Mouse (Mus musculus) forelimb bud, embryonic 11.5 days (tissue): ENCODE measurements at regions not wholly inside any gene's neighbourhood (a gene's known extent, or its start where the extent isn't known, plus 50 kb on each side); places are given as distances from the start of the nearest gene placed in this dataset.
A peak's percentile ranks its signal among the peaks of the same experiment; 100 is the strongest.

ENCODE experiments used
- DNase-seq: peaks from one replicate; pipeline ENCODE4 v3.0.0-alpha.2; 2012; ENCODE audit warnings: low read depth, low spot score

DNA sequence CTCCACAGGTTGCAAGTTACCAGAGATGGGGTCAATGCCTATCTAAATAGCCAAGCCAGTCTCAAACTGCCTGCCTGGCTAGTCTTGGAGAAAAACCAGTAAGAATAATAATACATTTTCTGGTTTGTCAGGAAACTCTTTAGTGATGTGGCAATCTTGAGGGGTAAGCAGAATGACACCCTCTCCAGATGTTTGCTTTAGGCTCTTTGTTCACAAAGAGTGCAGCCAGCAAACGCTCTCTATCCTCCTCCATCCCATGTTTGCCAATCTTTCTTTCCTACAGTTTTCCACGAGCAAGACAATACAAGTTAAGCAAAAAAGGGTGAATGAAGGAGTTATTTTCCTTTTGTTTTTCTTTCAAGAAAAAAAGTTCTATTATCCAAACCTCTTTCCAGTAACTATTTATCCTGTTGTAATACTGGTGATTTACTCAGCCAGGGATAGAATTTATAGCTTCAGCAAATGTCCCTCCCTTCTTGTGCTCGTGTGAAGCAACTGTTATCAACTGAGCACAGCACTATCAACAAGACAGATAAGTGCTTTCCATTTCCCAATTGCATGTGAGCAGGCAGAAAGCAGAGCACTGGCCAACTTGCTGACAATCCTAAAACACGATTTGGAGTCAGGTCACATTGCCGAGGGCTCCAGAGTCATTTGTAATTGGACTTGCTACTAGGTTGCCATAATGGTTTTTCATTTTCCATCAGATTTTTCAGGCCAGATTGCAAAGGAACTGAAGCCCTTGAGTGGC is 873.5 kb downstream of the Rapgef2 start:
- DNase-seq, result no peak

DNA sequence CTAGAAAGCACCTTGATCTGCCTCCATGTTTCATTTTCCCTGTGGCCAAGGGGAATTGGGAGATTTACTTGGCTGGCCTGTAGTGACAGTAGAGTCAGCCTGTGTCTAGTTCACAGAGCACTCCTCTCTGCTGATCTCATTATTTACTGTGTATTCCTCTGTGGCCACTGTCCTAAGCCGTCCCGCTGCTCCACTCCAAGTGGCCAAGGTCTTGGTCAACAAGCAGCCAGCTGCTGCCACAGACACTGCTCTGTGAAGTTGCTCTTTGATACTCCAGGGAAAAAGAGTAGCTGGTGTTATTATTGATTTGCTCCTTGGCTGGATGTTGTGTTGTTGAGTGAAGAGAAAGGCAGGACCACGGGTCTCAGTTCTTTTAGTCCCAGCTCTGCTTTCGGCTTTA is 874.9 kb downstream of the Rapgef2 start:
- DNase-seq, result no peak

DNA sequence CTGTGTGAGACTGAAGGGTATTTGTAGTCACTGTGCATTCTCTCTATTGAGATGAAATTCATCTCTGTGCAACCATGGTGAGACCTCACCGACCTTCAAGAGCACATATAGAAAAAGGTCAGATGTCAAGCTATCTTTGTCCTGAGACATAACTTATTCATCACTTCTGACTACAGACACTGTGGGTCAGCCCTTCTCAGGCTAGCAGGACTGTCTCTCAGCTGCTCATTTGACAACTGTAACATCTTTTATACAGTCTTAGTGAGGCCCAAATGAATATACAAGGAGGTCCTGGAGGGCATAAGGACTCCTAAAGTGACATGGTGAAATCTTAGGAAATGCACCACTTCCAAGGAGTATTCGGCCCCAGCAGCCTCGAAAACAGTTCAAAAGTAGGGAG is 877.1 kb downstream of the Rapgef2 start:
- no peak for DNase-seq

DNA sequence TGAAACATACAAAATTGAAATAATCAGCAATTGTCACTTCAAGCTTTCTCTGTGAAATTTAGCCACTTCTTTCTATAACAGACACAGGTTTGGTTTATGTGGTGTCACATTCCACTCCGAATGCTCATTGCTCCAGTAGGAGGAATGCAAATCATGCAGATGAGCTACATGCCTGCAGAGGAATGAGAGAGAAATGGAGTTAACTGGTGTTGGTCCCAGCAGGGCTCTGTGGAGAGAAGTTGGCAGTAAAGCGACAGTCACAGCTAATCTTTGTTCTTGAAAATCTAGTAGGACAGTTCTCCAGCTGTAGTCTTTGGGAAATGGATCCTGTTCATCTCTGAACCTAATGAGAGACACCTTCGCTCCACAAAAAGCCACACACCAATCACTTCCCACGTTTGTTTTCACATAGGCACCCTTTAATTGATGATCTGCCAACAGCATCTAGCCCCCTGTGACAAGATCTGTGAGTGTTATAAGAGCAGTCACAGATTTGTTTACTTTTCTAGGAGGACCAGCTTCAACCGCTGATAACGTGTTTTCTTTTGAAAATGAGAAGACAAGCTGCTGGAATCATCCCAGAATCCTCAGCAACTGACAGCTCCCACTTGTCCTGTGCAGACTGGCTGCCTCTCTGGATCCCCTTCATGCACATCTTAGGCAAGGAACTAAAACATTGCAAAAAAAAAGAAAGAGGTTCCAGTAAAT is 880.4 kb downstream of the Rapgef2 start:
- DNase-seq, result no peak

DNA sequence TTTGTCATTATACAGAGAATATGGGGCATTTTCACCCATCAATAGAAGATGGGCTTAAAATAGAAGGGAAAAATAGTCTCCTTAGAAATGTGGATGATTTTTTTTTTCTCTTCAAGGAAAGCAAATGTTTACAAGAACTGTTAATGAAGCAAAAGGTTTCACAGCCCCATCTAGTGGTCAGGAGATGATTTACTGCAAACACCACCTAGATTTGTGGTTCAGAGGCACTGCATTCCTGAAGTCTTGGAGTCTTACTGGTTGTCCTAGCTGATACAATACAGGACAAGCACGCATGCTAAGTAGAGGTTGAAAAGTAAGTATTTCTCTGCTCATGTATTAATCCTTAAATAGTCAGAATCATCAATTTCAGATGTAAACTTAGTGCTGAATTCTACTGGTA is 927.9 kb downstream of the Rapgef2 start:
- peak; percentile 63 for DNase-seq

DNA sequence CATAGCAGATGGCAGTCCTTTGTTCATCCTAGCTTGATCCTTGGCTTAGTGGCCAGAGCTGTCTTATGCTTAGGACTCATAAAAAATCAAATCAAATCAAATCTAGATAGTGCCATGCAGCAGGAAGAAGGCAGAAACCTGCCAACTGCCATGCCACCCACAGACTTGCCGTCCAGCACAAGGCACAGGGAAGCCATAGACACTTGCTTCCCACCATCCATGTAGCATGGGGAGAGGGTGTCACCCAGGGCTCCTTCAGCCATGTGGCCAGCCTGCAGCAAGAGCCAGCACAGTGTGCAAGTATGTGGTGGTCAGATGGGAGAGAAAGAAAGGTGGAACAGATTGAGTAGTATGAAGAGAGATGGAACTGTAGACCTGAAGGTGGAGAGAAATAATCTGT is 946.4 kb downstream of the Rapgef2 start:
- no peak for DNase-seq

DNA sequence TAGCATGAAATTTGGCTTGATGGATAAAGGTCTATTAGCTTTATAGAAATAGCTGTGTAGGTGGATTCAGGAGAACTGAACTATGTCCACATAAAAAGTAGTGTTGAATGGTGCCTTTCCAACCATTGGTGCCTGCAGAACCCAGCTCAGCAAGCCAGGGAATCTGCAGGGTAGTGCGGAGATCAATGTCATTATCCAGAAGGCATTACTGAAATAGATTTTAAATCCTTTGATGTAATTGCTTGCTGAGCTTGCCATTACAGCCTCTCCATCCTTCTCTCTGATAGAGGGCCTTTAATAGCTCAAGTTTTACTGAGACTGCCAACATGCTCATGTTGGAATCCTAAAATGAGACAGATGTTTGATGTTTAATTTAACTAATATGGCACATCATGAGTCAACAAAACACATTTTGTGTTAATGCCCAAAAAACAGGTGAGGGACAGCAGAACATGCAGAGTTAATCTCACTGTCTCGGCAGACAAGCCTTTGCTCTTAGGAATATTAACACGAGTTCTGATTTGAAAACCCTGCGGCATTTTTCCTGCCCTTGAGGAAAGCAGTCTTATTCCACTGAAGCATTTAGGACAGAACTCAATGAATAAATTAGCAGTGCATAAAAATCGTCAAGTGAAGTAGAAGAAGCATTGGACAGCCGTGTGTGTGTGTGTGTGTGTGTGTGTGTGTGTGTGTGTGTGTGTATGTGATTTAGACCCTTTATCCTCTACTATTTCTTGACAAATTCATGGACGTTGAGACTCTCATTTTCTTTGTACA is 974.5 kb downstream of the Rapgef2 start:
- no peak for DNase-seq

DNA sequence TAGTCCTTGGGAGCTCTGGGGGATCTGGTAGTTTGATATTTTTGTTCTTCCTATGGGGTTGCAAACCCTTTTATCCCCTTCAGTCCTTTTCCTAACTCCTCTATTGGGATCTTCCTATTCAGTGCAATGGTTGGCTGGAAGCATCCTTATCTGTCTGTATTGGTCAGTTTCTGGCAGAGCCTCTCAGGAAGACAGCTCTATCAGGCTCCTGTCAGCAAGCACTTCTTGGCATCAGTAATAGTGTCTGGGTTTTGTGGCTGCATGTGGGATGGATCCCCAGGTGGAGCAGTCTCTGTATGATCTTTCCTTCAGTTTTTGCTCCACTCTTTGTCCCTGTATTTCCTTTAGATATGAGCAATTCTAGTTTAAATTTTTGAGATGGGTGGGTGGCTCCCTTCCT is 985.8 kb downstream of the Rapgef2 start:
- no peak for DNase-seq

DNA sequence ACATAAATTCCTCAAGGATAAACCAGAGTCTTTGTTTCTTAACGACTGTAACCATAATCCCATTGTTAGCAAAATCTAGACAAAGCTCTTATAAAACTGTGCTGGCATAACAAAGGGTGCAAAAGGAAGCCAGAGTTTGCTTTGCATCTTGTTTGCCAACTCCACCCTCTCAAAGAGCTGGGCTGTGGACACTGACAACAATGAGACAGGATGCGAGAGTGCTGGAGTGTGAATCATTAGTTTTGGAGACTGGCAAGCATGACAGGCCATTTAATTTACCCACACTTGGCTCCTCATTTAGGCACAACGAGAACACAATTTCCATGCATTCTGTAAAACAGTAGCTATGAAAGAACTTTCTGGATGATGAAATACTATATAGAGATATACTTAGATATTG is 994.4 kb downstream of the Rapgef2 start:
- DNase-seq, result no peak

DNA sequence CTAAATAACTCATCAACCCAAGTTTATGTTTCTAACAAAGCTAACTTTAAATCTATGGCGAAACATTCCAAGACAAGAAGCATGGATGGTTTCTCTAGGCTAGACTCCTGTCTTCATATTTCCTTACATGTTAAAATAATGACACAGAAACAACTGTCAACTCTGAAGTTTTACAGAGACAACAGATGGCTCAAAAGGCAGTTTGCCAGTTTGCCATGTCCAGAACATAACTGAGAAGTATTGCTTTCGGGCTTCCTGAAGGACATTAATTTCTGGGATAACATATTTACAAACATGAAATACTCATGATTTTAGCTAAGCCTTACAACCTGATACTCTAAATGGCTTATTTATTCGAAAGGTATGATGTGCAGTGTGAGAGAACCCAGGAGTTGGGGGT is 1002.2 kb downstream of the Rapgef2 start:
- no peak for DNase-seq

DNA sequence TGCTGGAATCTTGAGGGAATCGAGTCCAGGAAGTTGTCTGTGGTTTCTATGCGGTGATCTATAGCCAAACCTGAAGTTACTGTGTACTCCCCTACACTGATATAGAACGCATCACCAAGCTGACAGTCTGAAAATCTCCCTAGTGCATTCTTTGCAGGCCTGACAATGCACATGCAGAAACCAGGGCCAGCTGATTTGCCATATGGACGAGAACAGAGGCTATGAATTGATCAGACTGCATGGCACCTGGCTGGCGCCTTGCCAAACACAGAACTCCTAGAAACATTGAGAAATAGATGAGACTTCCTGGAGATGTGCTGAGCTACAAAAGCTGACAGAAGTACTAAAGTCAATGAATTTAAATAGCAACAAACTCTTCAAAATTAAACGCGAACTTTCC is 1049.4 kb downstream of the Rapgef2 start:
- no peak for DNase-seq

DNA sequence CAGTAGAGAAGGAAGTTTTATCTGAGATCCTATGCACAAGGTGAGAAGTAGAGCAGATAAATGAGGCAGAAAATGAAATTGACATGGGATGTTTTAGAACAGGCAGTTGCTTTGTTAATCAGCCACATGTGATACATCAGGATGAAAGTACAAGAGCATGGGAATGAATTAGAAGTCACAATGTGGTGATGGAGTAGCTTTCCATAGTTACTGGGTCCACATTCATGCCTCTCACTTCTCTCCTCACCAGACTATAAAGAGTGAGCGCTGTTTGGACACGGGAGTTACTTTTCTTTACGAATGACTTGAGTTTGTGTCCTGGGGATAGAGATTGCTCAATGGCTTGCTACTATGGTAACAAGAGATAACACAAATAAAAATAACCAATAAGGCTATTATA is 1076.6 kb downstream of the Rapgef2 start:
- DNase-seq, result no peak

DNA sequence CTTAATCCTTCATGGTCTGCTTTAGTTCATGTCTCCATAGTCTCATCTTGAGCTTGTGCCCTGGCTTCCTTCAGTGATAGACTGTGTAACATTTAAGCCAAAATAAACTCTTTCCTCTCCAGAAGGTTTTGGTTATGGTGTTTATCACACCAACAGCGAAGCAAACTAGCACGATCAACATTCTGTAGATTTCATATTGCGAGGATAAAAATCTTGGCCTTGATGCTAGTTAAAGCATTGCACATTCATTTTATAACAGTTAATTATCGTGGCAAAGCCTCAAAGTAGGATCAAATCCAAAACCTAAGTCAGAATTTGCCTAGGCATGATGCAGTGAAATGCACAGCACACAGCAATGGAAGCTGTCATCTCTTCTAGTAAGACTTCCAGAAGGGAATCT is 1123.7 kb downstream of the Rapgef2 start:
- DNase-seq, result no peak

DNA sequence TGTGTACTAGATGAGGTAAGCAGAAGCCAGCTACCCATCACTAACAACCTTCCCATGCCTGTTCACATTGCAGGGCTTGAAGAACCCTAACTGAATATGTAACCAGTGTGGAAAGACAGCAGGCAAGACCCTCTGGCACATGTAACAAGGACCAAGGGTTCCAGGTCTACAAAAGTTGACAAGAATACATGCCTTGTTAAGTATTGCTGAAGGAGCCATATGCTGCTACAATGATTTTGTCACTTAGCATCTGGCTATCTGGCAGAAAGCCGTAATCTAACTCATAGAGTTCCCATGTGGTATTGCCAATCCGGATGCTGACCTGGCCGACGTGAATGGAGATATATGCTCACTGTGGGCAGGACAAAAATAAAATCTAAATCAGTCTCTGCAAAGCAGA is 1127.9 kb downstream of the Rapgef2 start:
- no peak for DNase-seq
